Mouse (Mus musculus): Measurements from ENCODE around the gene Itgad. TPM values are rescaled to one million over a fixed set of nuclear protein-coding genes. Genes with fewer than 3 reads are reported as not detected.

Itgad gene
- polyA plus RNA-seq (2012) = 0.31 TPM in 2 replicates

DNA sequence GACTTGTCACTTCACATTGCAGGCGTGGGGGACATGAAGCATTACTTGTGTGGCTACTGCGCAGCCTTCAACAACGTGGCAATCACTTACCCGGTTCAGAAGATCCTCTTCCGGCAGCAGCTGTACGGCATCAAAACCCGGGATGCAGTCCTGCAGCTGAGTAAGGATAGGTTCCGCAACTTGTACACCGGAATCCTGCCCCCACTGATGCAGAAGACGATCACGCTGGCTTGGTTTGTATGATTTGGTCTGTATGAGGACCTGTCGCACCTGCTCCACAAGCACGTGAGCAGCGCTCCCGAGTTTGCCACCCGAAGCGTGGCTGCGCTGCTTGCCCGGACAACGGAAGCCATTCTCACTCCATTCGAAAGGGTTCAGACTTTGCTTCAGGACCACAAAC lies at the start of gene Itgad:
Gene Itgad, plus strand, starts transcription at position 301 of the 400 bp plus-strand sequence.

DNA sequence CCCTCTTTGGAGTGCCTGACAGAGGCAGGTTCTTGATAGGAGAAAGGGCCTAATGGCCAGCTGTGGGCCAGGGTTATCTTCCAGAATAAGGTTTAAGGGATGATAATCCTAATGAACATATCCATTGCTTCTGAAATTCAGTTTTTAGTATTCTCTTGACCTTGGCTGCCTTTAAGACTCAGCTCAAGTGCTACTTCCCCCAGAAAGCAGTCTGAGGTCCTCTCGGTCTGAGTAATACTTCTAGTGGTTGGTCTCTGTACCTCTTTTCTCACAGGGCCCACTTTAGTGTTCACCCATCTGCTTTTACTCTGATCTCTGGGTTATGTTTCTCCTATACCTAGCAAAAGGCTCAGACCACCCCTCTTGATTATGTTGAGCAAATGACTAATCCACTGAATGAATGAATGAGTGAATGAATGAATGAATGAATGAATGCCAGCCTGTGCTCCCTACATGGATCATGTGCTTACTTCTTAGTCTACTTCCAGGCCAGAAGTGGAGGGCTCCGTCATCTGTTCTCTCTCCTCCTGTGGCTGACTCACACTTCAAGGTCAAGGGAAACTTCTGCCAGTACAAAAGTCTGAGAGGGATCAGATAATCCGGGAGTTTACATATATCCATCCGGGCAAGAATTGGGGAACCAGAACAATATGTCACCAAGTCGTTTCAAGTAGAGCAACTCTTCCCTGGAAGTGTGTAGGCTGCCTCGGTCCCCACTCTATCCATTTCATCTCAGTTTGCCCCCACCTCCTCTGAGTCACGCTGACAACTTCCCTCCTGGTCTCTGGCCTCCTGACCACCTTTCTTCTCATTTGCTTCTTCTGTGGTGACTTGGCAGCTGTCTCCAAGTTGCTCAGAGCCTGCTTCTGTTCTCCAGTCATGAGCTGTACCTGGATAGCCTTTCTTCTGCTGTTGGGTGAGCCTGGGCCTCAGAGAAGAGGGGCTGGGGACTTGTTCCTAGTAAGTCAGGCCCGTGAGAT lies 25.1 kb upstream of the Itgad start, which contains the start of gene Itgax:
Gene Itgax, plus strand, starts transcription at position 807 of the 980 bp plus-strand sequence.

DNA sequence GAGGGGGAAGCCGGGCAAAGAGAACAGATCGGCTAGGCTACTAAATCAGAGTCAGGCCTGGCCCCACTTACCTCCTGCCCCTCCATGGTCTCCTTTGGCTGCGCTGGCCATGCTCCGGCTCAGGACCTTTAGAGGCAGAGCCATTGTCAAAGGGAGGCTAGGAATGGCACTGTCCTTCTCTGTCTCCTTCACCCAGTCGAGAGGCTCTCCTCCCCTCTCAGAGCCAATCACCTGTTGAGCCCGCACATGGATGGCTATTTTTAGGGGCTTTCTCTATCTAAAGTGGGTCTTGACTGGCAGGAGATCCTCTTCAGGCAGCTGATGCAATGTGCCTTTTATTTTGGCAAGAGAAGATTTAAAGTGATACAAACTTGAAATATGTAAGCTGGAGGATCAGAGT lies 52.0 kb downstream of the Itgad start, which contains the start of gene Cox6a2:
Gene Cox6a2, minus strand, starts transcription at position 236 of the 400 bp plus-strand sequence.

DNA sequence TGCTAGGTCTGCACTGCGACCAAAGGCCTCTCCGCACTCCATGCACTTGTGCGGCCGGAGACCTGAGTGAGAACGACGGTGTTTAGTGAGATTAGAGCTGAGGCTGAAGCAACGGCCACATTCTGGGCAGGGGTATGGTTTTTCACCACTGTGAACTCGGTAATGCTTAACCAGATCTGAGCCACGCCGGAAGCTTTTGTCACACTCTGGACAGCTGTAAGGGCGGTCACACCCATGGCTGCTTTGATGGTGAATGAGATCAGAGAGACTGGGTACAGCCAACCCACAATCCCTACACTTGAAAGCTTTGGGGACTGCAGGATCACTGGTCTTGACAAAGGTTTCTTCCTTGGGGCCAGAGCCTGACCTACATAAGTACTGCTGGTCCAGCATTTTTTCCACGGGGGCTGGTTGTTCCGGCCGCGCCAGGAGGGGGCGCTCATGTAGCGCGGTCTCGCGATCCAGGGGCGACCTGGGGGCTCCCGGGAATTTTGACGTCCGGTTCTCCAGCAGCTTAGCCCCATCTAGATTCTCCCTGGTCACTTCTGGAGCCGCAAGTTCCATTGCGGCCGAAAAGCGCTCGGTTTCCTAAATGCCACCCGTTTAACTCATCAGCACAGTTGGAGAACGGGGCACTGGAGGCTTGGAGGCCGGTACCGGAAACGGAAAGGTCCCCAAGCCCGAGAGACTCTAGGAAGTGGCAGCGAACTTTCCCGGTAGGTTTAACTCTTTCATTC lies 82.8 kb downstream of the Itgad start, which contains the start of gene Armc5:
Gene Armc5, plus strand, starts transcription at position 487 of the 737 bp plus-strand sequence.

DNA sequence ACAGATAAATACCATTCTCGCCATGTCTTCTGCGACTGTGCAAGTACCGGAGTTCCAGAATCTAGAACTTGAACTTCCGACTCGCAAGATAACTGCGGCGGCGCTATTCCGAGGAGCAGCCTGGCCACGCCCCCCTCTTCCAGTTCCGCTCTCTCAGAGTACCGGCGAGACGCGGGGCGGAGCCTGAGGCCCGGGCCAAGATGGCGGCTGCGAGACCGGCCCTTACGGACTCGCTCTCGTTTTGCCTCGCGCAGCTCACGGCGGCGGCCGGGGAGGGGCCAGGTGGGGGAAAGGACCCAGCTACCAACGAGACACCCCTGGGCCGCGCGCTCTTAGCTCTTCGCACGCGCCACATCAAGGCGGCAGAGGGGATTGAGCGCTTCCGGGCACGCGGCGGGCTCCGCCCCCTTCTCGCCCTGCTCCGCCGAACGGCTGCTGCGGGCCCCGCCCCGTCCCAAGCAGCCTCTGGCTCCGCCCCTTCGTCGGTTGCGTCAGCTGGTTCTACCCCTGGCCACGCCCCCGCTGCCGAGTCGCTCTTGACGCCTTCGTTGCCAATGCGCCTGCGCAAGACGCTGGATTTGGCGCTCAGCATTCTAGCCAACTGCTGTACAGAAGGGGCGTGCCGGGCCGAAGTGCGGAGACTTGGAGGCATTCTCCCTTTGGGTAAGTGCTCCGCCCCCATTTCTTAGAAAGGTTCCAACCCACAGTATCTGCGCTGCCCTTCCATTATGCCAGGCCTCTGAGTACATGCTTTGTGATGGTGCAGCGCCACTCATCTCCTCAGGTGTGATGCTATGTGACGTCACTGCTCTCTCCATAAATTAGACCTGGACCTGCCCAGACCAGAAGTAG lies 84.0 kb downstream of the Itgad start, which contains the start of gene 9130023H24Rik:
Gene 9130023H24Rik, minus strand, starts transcription at position 105 of the 852 bp plus-strand sequence.

DNA sequence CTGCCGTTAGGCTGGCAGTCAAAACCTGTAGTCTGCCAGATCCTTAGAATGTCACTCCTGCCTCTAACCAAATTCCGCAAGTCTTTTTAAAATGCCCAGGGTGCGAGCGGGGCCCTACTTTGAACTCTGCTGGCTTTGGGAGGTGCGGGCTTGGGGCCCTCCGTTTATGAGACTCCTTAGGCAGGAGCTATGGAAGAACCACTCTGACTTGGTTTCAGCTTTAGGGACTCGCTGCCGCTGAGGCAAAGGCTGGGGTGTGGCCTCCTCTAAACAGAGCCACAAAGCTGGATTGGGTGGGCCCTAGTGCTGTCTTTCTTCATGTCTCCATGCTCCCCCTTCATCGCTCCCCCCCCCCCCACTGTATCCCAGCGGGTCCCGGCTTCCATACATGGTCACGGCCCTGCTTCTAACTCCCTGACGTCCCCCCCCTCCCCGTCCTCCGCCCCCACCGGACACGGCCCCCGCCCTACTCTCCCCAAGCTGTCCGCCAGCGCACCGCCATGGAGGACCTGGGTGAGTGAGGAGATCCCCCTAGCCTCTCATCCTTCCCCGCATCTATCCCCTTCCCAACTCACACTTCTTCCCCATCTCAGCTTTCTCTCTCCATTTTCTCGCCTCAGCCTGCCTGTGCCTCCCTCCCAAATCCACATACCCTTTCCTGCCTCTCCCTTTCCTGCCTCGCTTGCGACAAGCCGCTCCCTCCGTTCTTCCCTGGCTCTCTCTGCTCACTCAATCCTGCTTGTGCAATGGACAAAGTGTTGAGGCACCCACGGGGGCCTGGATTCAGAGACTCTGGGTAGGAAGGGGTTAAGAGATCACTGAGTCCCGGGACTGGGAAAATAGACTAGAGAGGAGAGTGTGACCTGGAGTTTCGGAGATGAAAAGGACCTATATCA lies 92.6 kb downstream of the Itgad start, which contains the start of gene Tgfb1i1:
Gene Tgfb1i1, plus strand, starts transcription at position 317 of the 896 bp plus-strand sequence.

DNA sequence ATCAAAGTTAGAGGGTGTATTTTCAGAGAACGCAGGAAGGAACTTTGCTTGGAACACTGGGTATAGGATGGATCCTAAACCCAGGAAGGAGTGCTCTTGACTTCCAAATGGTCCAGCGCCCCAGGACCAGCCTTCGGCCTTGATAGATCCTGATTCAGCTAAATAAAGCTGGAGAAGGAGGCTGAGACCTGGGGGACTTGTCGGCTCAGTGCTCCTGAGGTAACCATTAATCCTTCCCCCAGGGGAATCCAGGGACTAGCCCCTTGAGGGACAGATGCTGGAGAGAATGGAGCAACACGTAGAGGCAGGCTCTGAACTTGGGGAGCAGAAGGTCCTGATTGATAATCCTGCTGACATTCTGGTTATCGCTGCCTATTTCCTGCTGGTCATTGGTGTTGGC lies 111.2 kb downstream of the Itgad start, which contains the start of gene Slc5a2:
Gene Slc5a2, plus strand, starts transcription at position 247 of the 400 bp plus-strand sequence.

Other genes with a start within 250 kb of the Itgad start
- gene Kat8, start 241.9 kb upstream of the Itgad start, polyA plus RNA-seq (2012) = 5.7 and 7.0 TPM in 2 replicates
- 0.06 TPM in 1 of 2 replicates, not detected in the other for gene Prss8, start 224.3 kb upstream of the Itgad start, polyA plus RNA-seq (2012)
- 6.6 and 6.7 TPM in 2 replicates for gene Prss36, start 207.7 kb upstream of the Itgad start, polyA plus RNA-seq (2012)
- 438 and 762 TPM in 2 replicates for gene Fus, start 186.9 kb upstream of the Itgad start, polyA plus RNA-seq (2012)
- gene Pycard, start 160.5 kb upstream of the Itgad start, polyA plus RNA-seq (2012) = 17.0 and 20.0 TPM in 2 replicates
- 0.13 and 1.0 TPM in 2 replicates for gene Trim72, start 150.4 kb upstream of the Itgad start, polyA plus RNA-seq (2012)
- gene Itgam, start 91.7 kb upstream of the Itgad start, polyA plus RNA-seq (2012) = 11.0 and 16.3 TPM in 2 replicates
- 0.93 TPM in 1 of 2 replicates, not detected in the other for gene Gm49368, start 91.7 kb upstream of the Itgad start, polyA plus RNA-seq (2012)
- 1.9 and 2.5 TPM in 2 replicates for gene Itgax, start 24.8 kb upstream of the Itgad start, polyA plus RNA-seq (2012)
- 8.9 and 12.8 TPM in 2 replicates for gene Cox6a2, start 52.0 kb downstream of the Itgad start, polyA plus RNA-seq (2012)
- 47.3 and 53.7 TPM in 2 replicates for gene Armc5, start 83.0 kb downstream of the Itgad start, polyA plus RNA-seq (2012)
- 0.54 and 0.72 TPM in 2 replicates for gene 9130023H24Rik, start 83.7 kb downstream of the Itgad start, polyA plus RNA-seq (2012)
- gene Tgfb1i1, start 92.4 kb downstream of the Itgad start, polyA plus RNA-seq (2012) = 0.61 and 0.67 TPM in 2 replicates
- 0.61 and 0.62 TPM in 2 replicates for gene Slc5a2, start 111.3 kb downstream of the Itgad start, polyA plus RNA-seq (2012)
- gene BC017158, start 143.8 kb downstream of the Itgad start, polyA plus RNA-seq (2012) = 42.7 and 45.3 TPM in 2 replicates

Measured in megakaryocyte-erythroid progenitor cell, adult 5 weeks (primary cell).